Mouse (Mus musculus) MEL (cell line): ENCODE measurements around the gene Bmper. TPM values are rescaled to one million over a fixed set of nuclear protein-coding genes. Genes with fewer than 3 reads are reported as not detected.

Experiments used
- DNase-seq: peaks from one replicate; pipeline ENCODE4 v3.0.0; 2011; ENCODE audit warnings: low read depth, low spot score
- H3K27ac ChIP-seq: 2 replicates; pipeline ENCODE4 v1.5.1; 2012; ENCODE audit warnings: low read depth, mild to moderate bottlenecking, control low read depth, low read length, moderate library complexity; ENCODE audit not compliant: control insufficient read depth
- H3K27me3 ChIP-seq, 2 experiments: fragments of 150-350 bp in 1 of 2; sonication (generic) in 1 of 2; 2 replicates each; pipeline ENCODE4 v1.6.1; 2012; ENCODE audit warnings: low read length in 2 of 2, mild to moderate bottlenecking in 2 of 2, improper control_type of control experiment in 1 of 2, moderate library complexity in 1 of 2; ENCODE audit not compliant: insufficient read depth in 2 of 2, control insufficient read depth in 1 of 2
- H3K36me3 ChIP-seq, 2 experiments: 2 replicates each; pipeline ENCODE4 v1.6.1; 2012 to 2014; ENCODE audit warnings: low read length in 2 of 2, improper control_type of control experiment in 1 of 2, inconsistent platforms in 1 of 2, mild to moderate bottlenecking in 1 of 2; ENCODE audit not compliant: insufficient read depth in 2 of 2, control insufficient read depth in 1 of 2
- H3K4me1 ChIP-seq, 2 experiments: fragments of 150-350 bp in 1 of 2; sonication (generic) in 1 of 2; 2 replicates each; pipeline ENCODE4 v1.6.1; 2012; ENCODE audit warnings: low read length in 2 of 2, improper control_type of control experiment in 1 of 2, mild to moderate bottlenecking in 1 of 2; ENCODE audit not compliant: insufficient read depth in 2 of 2, control insufficient read depth in 1 of 2
- H3K4me3 ChIP-seq, 2 experiments: fragments of 150-350 bp in 1 of 2; sonication (generic) in 1 of 2; 2 replicates each; pipeline ENCODE4 v1.5.1; 2012; ENCODE audit warnings: low read depth in 2 of 2, low read length in 2 of 2, mild to moderate bottlenecking in 2 of 2, moderate library complexity in 2 of 2, control low read depth in 1 of 2, improper control_type of control experiment in 1 of 2; ENCODE audit not compliant: control insufficient read depth in 1 of 2, insufficient read depth in 1 of 2
- H3K79me2 ChIP-seq: 2 replicates; pipeline ENCODE4 v1.6.1; 2012; ENCODE audit warnings: mild to moderate bottlenecking, low read length, moderate library complexity; ENCODE audit not compliant: control insufficient read depth, poor library complexity, insufficient read depth
- H3K9ac ChIP-seq: 2 replicates; pipeline ENCODE4 v1.6.1; 2012; ENCODE audit warnings: low read depth, mild to moderate bottlenecking, control low read depth, low read length, moderate library complexity; ENCODE audit not compliant: control insufficient read depth, poor library complexity, severe bottlenecking
- H3K9me3 ChIP-seq: fragments of 150-350 bp; sonication (generic); replicated peaks from 2 replicates; pipeline ENCODE4 v1.6.1; 2012; ENCODE audit warnings: mild to moderate bottlenecking, low read length, improper control_type of control experiment, moderate library complexity; ENCODE audit not compliant: insufficient read depth
- BHLHE40 ChIP-seq: IDR thresholded peaks from 2 replicates; pipeline ENCODE4 v1.6.1; 2012; ENCODE audit warnings: low read depth, mild to moderate bottlenecking, inconsistent platforms, low read length, improper control_type of control experiment, borderline replicate concordance
- CTCF ChIP-seq, 3 experiments: IDR thresholded peaks in 2 of 3; conservative IDR thresholded peaks in 1 of 3; 2 replicates each; pipeline ENCODE4 v1.5.1; 2011 to 2012; ENCODE audit warnings: low read length in 3 of 3, low read depth in 2 of 3, mild to moderate bottlenecking in 2 of 3, improper control_type of control experiment in 1 of 3, inconsistent platforms in 1 of 3, mixed read lengths in 1 of 3, moderate library complexity in 1 of 3; ENCODE audit not compliant: control insufficient read depth in 1 of 3, insufficient read depth in 1 of 3, poor library complexity in 1 of 3, severe bottlenecking in 1 of 3
- E2F4 ChIP-seq: IDR thresholded peaks from 2 replicates; pipeline ENCODE4 v1.6.1; 2011; ENCODE audit warnings: low read depth, low read length, improper control_type of control experiment, borderline replicate concordance
- ELF1 ChIP-seq: IDR thresholded peaks from 2 replicates; pipeline ENCODE4 v1.6.1; 2014; ENCODE audit warnings: low read depth, mild to moderate bottlenecking, inconsistent platforms, low read length, improper control_type of control experiment, moderate library complexity
- ETS1 ChIP-seq: IDR thresholded peaks from 2 replicates; pipeline ENCODE4 v1.6.1; 2012; ENCODE audit warnings: low read depth, mild to moderate bottlenecking, inconsistent platforms, low read length, improper control_type of control experiment, moderate library complexity
- GATA1 ChIP-seq: IDR thresholded peaks from 2 replicates; pipeline ENCODE4 v1.6.1; 2011; ENCODE audit warnings: low read depth, low read length, improper control_type of control experiment
- HCFC1 ChIP-seq: IDR thresholded peaks from 2 replicates; pipeline ENCODE4 v1.6.1; 2012; ENCODE audit warnings: low read depth, mild to moderate bottlenecking, inconsistent platforms, low read length, improper control_type of control experiment, moderate library complexity
- JUND ChIP-seq: IDR thresholded peaks from 2 replicates; pipeline ENCODE4 v1.6.1; 2011; ENCODE audit warnings: low read depth, mild to moderate bottlenecking, improper control_type of control experiment, low read length
- MAX ChIP-seq: IDR thresholded peaks from 2 replicates; pipeline ENCODE4 v1.6.1; 2011; ENCODE audit warnings: low read length, improper control_type of control experiment
- MAZ ChIP-seq: IDR thresholded peaks from 2 replicates; pipeline ENCODE4 v1.6.1; 2012; ENCODE audit warnings: low read depth, mild to moderate bottlenecking, inconsistent platforms, low read length, improper control_type of control experiment
- MEF2A ChIP-seq: IDR thresholded peaks from 2 replicates; pipeline ENCODE4 v1.6.1; 2014; ENCODE audit warnings: low read depth, mild to moderate bottlenecking, inconsistent platforms, low read length, improper control_type of control experiment; ENCODE audit not compliant: poor library complexity, insufficient replicate concordance, severe bottlenecking; ENCODE audit errors: extremely low read depth
- MXI1 ChIP-seq: IDR thresholded peaks from 2 replicates; pipeline ENCODE4 v1.6.1; 2011; ENCODE audit warnings: mild to moderate bottlenecking, low read depth, low read length, improper control_type of control experiment
- MYC ChIP-seq: IDR thresholded peaks from 2 replicates; pipeline ENCODE4 v1.6.1; 2011; ENCODE audit warnings: low read depth, mild to moderate bottlenecking, low read length, improper control_type of control experiment, moderate library complexity
- POLR2A ChIP-seq, 2 experiments: IDR thresholded peaks; 2 replicates each; pipeline ENCODE4 v1.6.1; 2011 to 2012; ENCODE audit warnings: low read length in 2 of 2, mild to moderate bottlenecking in 2 of 2, control low read depth in 1 of 2, improper control_type of control experiment in 1 of 2, low read depth in 1 of 2, moderate library complexity in 1 of 2; ENCODE audit not compliant: control insufficient read depth in 1 of 2, insufficient read depth in 1 of 2, poor library complexity in 1 of 2
- POLR2AphosphoS2 ChIP-seq: IDR thresholded peaks from 2 replicates; pipeline ENCODE4 v1.6.1; 2011; ENCODE audit warnings: low read length, improper control_type of control experiment
- POLR2AphosphoS5 ChIP-seq: IDR thresholded peaks from 2 replicates; pipeline ENCODE4 v1.6.1; 2012; ENCODE audit warnings: low read depth, borderline replicate concordance, mild to moderate bottlenecking, inconsistent platforms, low read length, moderate library complexity, mixed read lengths
- RAD21 ChIP-seq: IDR thresholded peaks from 2 replicates; pipeline ENCODE4 v1.6.1; 2011; ENCODE audit warnings: mild to moderate bottlenecking, low read depth, low read length, improper control_type of control experiment
- RCOR1 ChIP-seq: IDR thresholded peaks from 2 replicates; pipeline ENCODE4 v1.6.1; 2012; ENCODE audit warnings: low read depth, mild to moderate bottlenecking, inconsistent platforms, low read length, improper control_type of control experiment
- TAL1 ChIP-seq: IDR thresholded peaks from 2 replicates; pipeline ENCODE4 v1.6.1; 2012; ENCODE audit warnings: mild to moderate bottlenecking, inconsistent platforms, low read length, moderate library complexity, mixed read lengths
- TBP ChIP-seq: IDR thresholded peaks from 2 replicates; pipeline ENCODE4 v1.8.0; 2011; ENCODE audit warnings: low read depth, low read length, improper control_type of control experiment
- UBTF ChIP-seq: IDR thresholded peaks from 2 replicates; pipeline ENCODE4 v1.6.1; 2012; ENCODE audit warnings: low read depth, mild to moderate bottlenecking, inconsistent platforms, low read length, improper control_type of control experiment, moderate library complexity, borderline replicate concordance; ENCODE audit not compliant: insufficient read depth
- USF2 ChIP-seq, 2 experiments: IDR thresholded peaks; 2 replicates each; pipeline ENCODE4 v1.6.1; 2011 to 2012; ENCODE audit warnings: improper control_type of control experiment in 2 of 2, low read length in 2 of 2, borderline replicate concordance in 1 of 2, inconsistent platforms in 1 of 2, low read depth in 1 of 2, mild to moderate bottlenecking in 1 of 2; ENCODE audit not compliant: insufficient read depth in 1 of 2
- ZKSCAN1 ChIP-seq: IDR thresholded peaks from 2 replicates; pipeline ENCODE4 v1.6.1; 2012; ENCODE audit warnings: low read depth, mild to moderate bottlenecking, inconsistent platforms, low read length, improper control_type of control experiment, moderate library complexity
- ZMIZ1 ChIP-seq: IDR thresholded peaks from 2 replicates; pipeline ENCODE4 v1.6.1; 2012; ENCODE audit warnings: low read depth, mild to moderate bottlenecking, inconsistent platforms, low read length, improper control_type of control experiment, moderate library complexity
- ZNF384 ChIP-seq: IDR thresholded peaks from 2 replicates; pipeline ENCODE4 v1.6.1; 2012; ENCODE audit warnings: low read depth, mild to moderate bottlenecking, inconsistent platforms, low read length, improper control_type of control experiment
- polyA plus RNA-seq, 2 experiments: library from polyadenylated mRNA; stranded (reverse) in 1 of 2; unstranded in 1 of 2; fragments of >175 nt in 1 of 2; fragments of >200 nt in 1 of 2; gene quantifications; 2 replicates each; pipeline versions ENCODE4 v1.2.1 to v1.2.4; 2012; ENCODE audit warnings: low replicate concordance in 2 of 2, low read depth in 1 of 2; ENCODE audit not compliant: insufficient read length in 2 of 2, insufficient read depth in 1 of 2, missing spikeins in 1 of 2
- total RNA-seq: library from RNA; depleted of rRNA; stranded (reverse); fragments of 300-350 nt; gene quantifications from 2 replicates; pipeline ENCODE4 v1.2.3, GENCODE M21; 2012

The Bmper gene
- total and polyA plus RNA-seq, 3 experiments = not detected

GRCm38 (mm10) chr9:23351400-23351799 lies 128.5 kb downstream of the Bmper start:
- Histone ChIP-seq H3K9me3 (no peaks in the 10 kb centered on the region), H3K79me2 (no peaks in the 10 kb centered on the region), H3K4me3 (no peak overlapping the region), H3K9ac (no peak overlapping the region), H3K4me1 (no peaks in the 10 kb centered on the region), H3K27me3 (no peaks in the 10 kb centered on the region; a peak in 1 of 4 replicates), H3K27ac (no peak overlapping the region), H3K36me3 (no peaks in the 10 kb centered on the region)
- TF ChIP-seq ELF1 (no peak), HCFC1 (no peak), ZMIZ1 (no peak), ETS1 (no peak), RCOR1 (no peak), MAX (no peak), USF2 (IDR thresholded peaks at IDR 0.05; ENCODE audit: borderline replicate concordance in 1 of 2, insufficient read depth in 1 of 2, low read depth in 1 of 2, low read length in 2 of 2) (no peak), BHLHE40 (no peak)
- no peak for DNase-seq

DNA sequence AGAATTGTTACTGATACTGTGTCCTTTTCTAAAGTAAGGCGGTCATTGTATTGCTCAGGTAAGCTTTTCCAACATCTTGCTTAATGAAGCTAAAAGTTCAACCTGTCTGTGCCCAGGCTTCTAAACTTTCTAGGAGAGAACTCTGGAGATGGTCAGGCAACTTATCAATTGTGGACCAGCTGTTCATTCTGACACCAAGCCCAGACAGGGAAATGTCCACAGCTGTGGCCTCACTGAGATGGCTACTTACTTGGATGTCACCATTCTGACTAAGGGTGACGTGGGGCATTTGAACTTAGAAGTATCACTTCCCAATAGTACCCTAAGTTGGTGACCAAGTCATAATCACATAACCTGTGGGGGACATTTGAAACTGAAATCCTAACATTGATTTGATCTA lies 129.5 kb downstream of the Bmper start:
- Histone ChIP-seq H3K9me3 (no peaks in the 10 kb centered on the region), H3K27ac (no peak overlapping the region), H3K4me3 (no peak overlapping the region), H3K79me2 (no peaks in the 10 kb centered on the region), H3K4me1 (no peaks in the 10 kb centered on the region), H3K9ac (no peak overlapping the region), H3K27me3 (no peaks in the 10 kb centered on the region; a peak in 1 of 4 replicates)
- no peak for DNase-seq
- TF ChIP-seq GATA1 (no peak), CTCF (IDR thresholded peaks at IDR 0.05 in 2 of 3, conservative IDR thresholded peaks at IDR 0.05 in 1 of 3; ENCODE audit: control insufficient read depth in 1 of 3, insufficient read depth in 1 of 3, low read depth in 2 of 3, low read length in 3 of 3, poor library complexity in 1 of 3, severe bottlenecking in 1 of 3) (no peak; a peak in 1 of 6 replicates), ZKSCAN1 (no peak), MYC (no peak), RCOR1 (no peak), POLR2AphosphoS5 (no peak), JUND (no peak), BHLHE40 (no peak), TAL1 (no peak), MEF2A (no peak), POLR2AphosphoS2 (no peak), E2F4 (no peak), ZNF384 (no peak), RAD21 (no peak), UBTF (no peak), MAZ (no peak), USF2 (IDR thresholded peaks at IDR 0.05; ENCODE audit: borderline replicate concordance in 1 of 2, insufficient read depth in 1 of 2, low read depth in 1 of 2, low read length in 2 of 2) (no peak), POLR2A (IDR thresholded peaks at IDR 0.05; ENCODE audit: control insufficient read depth in 1 of 2, insufficient read depth in 1 of 2, low read depth in 1 of 2, low read length in 2 of 2, poor library complexity in 1 of 2) (no peak), TBP (no peak), MXI1 (no peak)
- TF ChIP-seq, all 39 proteins: peak for 0
- no peaks in the 10 kb centered on the region for H3K36me3 ChIP-seq
